Mouse (Mus musculus) MEL (cell line): ENCODE results near the gene Dapp1. TPM values are rescaled to one million over a fixed set of nuclear protein-coding genes. Genes with fewer than 3 reads are reported as not detected.

ENCODE experiments used
- DNase-seq: peaks from one replicate; pipeline ENCODE4 v3.0.0; 2011; ENCODE audit warnings: low read depth, low spot score
- H3K27ac ChIP-seq: 2 replicates; pipeline ENCODE4 v1.5.1; 2012; ENCODE audit warnings: low read depth, mild to moderate bottlenecking, control low read depth, low read length, moderate library complexity; ENCODE audit not compliant: control insufficient read depth
- H3K27me3 ChIP-seq, 2 experiments: fragments of 150-350 bp in 1 of 2; sonication (generic) in 1 of 2; 2 replicates each; pipeline ENCODE4 v1.6.1; 2012; ENCODE audit warnings: low read length in 2 of 2, mild to moderate bottlenecking in 2 of 2, improper control_type of control experiment in 1 of 2, moderate library complexity in 1 of 2; ENCODE audit not compliant: insufficient read depth in 2 of 2, control insufficient read depth in 1 of 2
- H3K36me3 ChIP-seq, 2 experiments: 2 replicates each; pipeline ENCODE4 v1.6.1; 2012 to 2014; ENCODE audit warnings: low read length in 2 of 2, improper control_type of control experiment in 1 of 2, inconsistent platforms in 1 of 2, mild to moderate bottlenecking in 1 of 2; ENCODE audit not compliant: insufficient read depth in 2 of 2, control insufficient read depth in 1 of 2
- H3K4me1 ChIP-seq, 2 experiments: fragments of 150-350 bp in 1 of 2; sonication (generic) in 1 of 2; 2 replicates each; pipeline ENCODE4 v1.6.1; 2012; ENCODE audit warnings: low read length in 2 of 2, improper control_type of control experiment in 1 of 2, mild to moderate bottlenecking in 1 of 2; ENCODE audit not compliant: insufficient read depth in 2 of 2, control insufficient read depth in 1 of 2
- H3K4me3 ChIP-seq, 2 experiments: fragments of 150-350 bp in 1 of 2; sonication (generic) in 1 of 2; 2 replicates each; pipeline ENCODE4 v1.5.1; 2012; ENCODE audit warnings: low read depth in 2 of 2, low read length in 2 of 2, mild to moderate bottlenecking in 2 of 2, moderate library complexity in 2 of 2, control low read depth in 1 of 2, improper control_type of control experiment in 1 of 2; ENCODE audit not compliant: control insufficient read depth in 1 of 2, insufficient read depth in 1 of 2
- H3K79me2 ChIP-seq: 2 replicates; pipeline ENCODE4 v1.6.1; 2012; ENCODE audit warnings: mild to moderate bottlenecking, low read length, moderate library complexity; ENCODE audit not compliant: control insufficient read depth, poor library complexity, insufficient read depth
- H3K9ac ChIP-seq: 2 replicates; pipeline ENCODE4 v1.6.1; 2012; ENCODE audit warnings: low read depth, mild to moderate bottlenecking, control low read depth, low read length, moderate library complexity; ENCODE audit not compliant: control insufficient read depth, poor library complexity, severe bottlenecking
- H3K9me3 ChIP-seq: fragments of 150-350 bp; sonication (generic); replicated peaks from 2 replicates; pipeline ENCODE4 v1.6.1; 2012; ENCODE audit warnings: mild to moderate bottlenecking, low read length, improper control_type of control experiment, moderate library complexity; ENCODE audit not compliant: insufficient read depth
- BHLHE40 ChIP-seq: IDR thresholded peaks from 2 replicates; pipeline ENCODE4 v1.6.1; 2012; ENCODE audit warnings: low read depth, mild to moderate bottlenecking, inconsistent platforms, low read length, improper control_type of control experiment, borderline replicate concordance
- CHD1 ChIP-seq: IDR thresholded peaks from 2 replicates; pipeline ENCODE4 v1.6.1; 2012; ENCODE audit warnings: low read depth, mild to moderate bottlenecking, inconsistent platforms, low read length, improper control_type of control experiment
- CHD2 ChIP-seq: IDR thresholded peaks from 2 replicates; pipeline ENCODE4 v1.6.1; 2011; ENCODE audit warnings: low read length, improper control_type of control experiment
- CTCF ChIP-seq, 3 experiments: IDR thresholded peaks in 2 of 3; conservative IDR thresholded peaks in 1 of 3; 2 replicates each; pipeline ENCODE4 v1.5.1; 2011 to 2012; ENCODE audit warnings: low read length in 3 of 3, low read depth in 2 of 3, mild to moderate bottlenecking in 2 of 3, improper control_type of control experiment in 1 of 3, inconsistent platforms in 1 of 3, mixed read lengths in 1 of 3, moderate library complexity in 1 of 3; ENCODE audit not compliant: control insufficient read depth in 1 of 3, insufficient read depth in 1 of 3, poor library complexity in 1 of 3, severe bottlenecking in 1 of 3
- E2F4 ChIP-seq: IDR thresholded peaks from 2 replicates; pipeline ENCODE4 v1.6.1; 2011; ENCODE audit warnings: low read depth, low read length, improper control_type of control experiment, borderline replicate concordance
- ELF1 ChIP-seq: IDR thresholded peaks from 2 replicates; pipeline ENCODE4 v1.6.1; 2014; ENCODE audit warnings: low read depth, mild to moderate bottlenecking, inconsistent platforms, low read length, improper control_type of control experiment, moderate library complexity
- EP300 ChIP-seq, 2 experiments: IDR thresholded peaks; 2 replicates each; pipeline ENCODE4 v1.6.1; 2011; ENCODE audit warnings: improper control_type of control experiment in 2 of 2, low read length in 2 of 2, low read depth in 1 of 2, mild to moderate bottlenecking in 1 of 2
- GABPA ChIP-seq: IDR thresholded peaks from 2 replicates; pipeline ENCODE4 v1.6.1; 2012; ENCODE audit warnings: low read depth, mild to moderate bottlenecking, inconsistent platforms, low read length, improper control_type of control experiment, moderate library complexity
- GATA1 ChIP-seq: IDR thresholded peaks from 2 replicates; pipeline ENCODE4 v1.6.1; 2011; ENCODE audit warnings: low read depth, low read length, improper control_type of control experiment
- HCFC1 ChIP-seq: IDR thresholded peaks from 2 replicates; pipeline ENCODE4 v1.6.1; 2012; ENCODE audit warnings: low read depth, mild to moderate bottlenecking, inconsistent platforms, low read length, improper control_type of control experiment, moderate library complexity
- JUND ChIP-seq: IDR thresholded peaks from 2 replicates; pipeline ENCODE4 v1.6.1; 2011; ENCODE audit warnings: low read depth, mild to moderate bottlenecking, improper control_type of control experiment, low read length
- KAT2A ChIP-seq: conservative IDR thresholded peaks from 2 replicates; pipeline ENCODE4 v1.6.1; 2012; ENCODE audit warnings: low read depth, low read length, improper control_type of control experiment, inconsistent platforms
- MAFK ChIP-seq: IDR thresholded peaks from 2 replicates; pipeline ENCODE4 v1.6.1; 2011; ENCODE audit warnings: low read depth, mild to moderate bottlenecking, low read length, improper control_type of control experiment, borderline replicate concordance
- MAX ChIP-seq: IDR thresholded peaks from 2 replicates; pipeline ENCODE4 v1.6.1; 2011; ENCODE audit warnings: low read length, improper control_type of control experiment
- MAZ ChIP-seq: IDR thresholded peaks from 2 replicates; pipeline ENCODE4 v1.6.1; 2012; ENCODE audit warnings: low read depth, mild to moderate bottlenecking, inconsistent platforms, low read length, improper control_type of control experiment
- MEF2A ChIP-seq: IDR thresholded peaks from 2 replicates; pipeline ENCODE4 v1.6.1; 2014; ENCODE audit warnings: low read depth, mild to moderate bottlenecking, inconsistent platforms, low read length, improper control_type of control experiment; ENCODE audit not compliant: poor library complexity, insufficient replicate concordance, severe bottlenecking; ENCODE audit errors: extremely low read depth
- MXI1 ChIP-seq: IDR thresholded peaks from 2 replicates; pipeline ENCODE4 v1.6.1; 2011; ENCODE audit warnings: mild to moderate bottlenecking, low read depth, low read length, improper control_type of control experiment
- MYB ChIP-seq: IDR thresholded peaks from 2 replicates; pipeline ENCODE4 v1.6.1; 2011; ENCODE audit warnings: mild to moderate bottlenecking, low read depth, low read length, improper control_type of control experiment
- MYC ChIP-seq: IDR thresholded peaks from 2 replicates; pipeline ENCODE4 v1.6.1; 2011; ENCODE audit warnings: low read depth, mild to moderate bottlenecking, low read length, improper control_type of control experiment, moderate library complexity
- NELFE ChIP-seq: IDR thresholded peaks from 2 replicates; pipeline ENCODE4 v1.6.1; 2011; ENCODE audit warnings: low read depth, low read length, improper control_type of control experiment
- NRF1 ChIP-seq: IDR thresholded peaks from 2 replicates; pipeline ENCODE4 v1.6.1; 2014; ENCODE audit warnings: low read depth, mild to moderate bottlenecking, inconsistent platforms, low read length, improper control_type of control experiment, moderate library complexity; ENCODE audit not compliant: poor library complexity, insufficient read depth, severe bottlenecking
- POLR2A ChIP-seq, 2 experiments: IDR thresholded peaks; 2 replicates each; pipeline ENCODE4 v1.6.1; 2011 to 2012; ENCODE audit warnings: low read length in 2 of 2, mild to moderate bottlenecking in 2 of 2, control low read depth in 1 of 2, improper control_type of control experiment in 1 of 2, low read depth in 1 of 2, moderate library complexity in 1 of 2; ENCODE audit not compliant: control insufficient read depth in 1 of 2, insufficient read depth in 1 of 2, poor library complexity in 1 of 2
- POLR2AphosphoS2 ChIP-seq: IDR thresholded peaks from 2 replicates; pipeline ENCODE4 v1.6.1; 2011; ENCODE audit warnings: low read length, improper control_type of control experiment
- POLR2AphosphoS5 ChIP-seq: IDR thresholded peaks from 2 replicates; pipeline ENCODE4 v1.6.1; 2012; ENCODE audit warnings: low read depth, borderline replicate concordance, mild to moderate bottlenecking, inconsistent platforms, low read length, moderate library complexity, mixed read lengths
- RAD21 ChIP-seq: IDR thresholded peaks from 2 replicates; pipeline ENCODE4 v1.6.1; 2011; ENCODE audit warnings: mild to moderate bottlenecking, low read depth, low read length, improper control_type of control experiment
- RCOR1 ChIP-seq: IDR thresholded peaks from 2 replicates; pipeline ENCODE4 v1.6.1; 2012; ENCODE audit warnings: low read depth, mild to moderate bottlenecking, inconsistent platforms, low read length, improper control_type of control experiment
- SMC3 ChIP-seq: IDR thresholded peaks from 2 replicates; pipeline ENCODE4 v1.6.1; 2011; ENCODE audit warnings: low read depth, low read length, improper control_type of control experiment
- TAL1 ChIP-seq: IDR thresholded peaks from 2 replicates; pipeline ENCODE4 v1.6.1; 2012; ENCODE audit warnings: mild to moderate bottlenecking, inconsistent platforms, low read length, moderate library complexity, mixed read lengths
- TBP ChIP-seq: IDR thresholded peaks from 2 replicates; pipeline ENCODE4 v1.8.0; 2011; ENCODE audit warnings: low read depth, low read length, improper control_type of control experiment
- TCF12 ChIP-seq: IDR thresholded peaks from 2 replicates; pipeline ENCODE4 v1.6.1; 2014; ENCODE audit warnings: low read depth, mild to moderate bottlenecking, inconsistent platforms, low read length, improper control_type of control experiment, moderate library complexity
- UBTF ChIP-seq: IDR thresholded peaks from 2 replicates; pipeline ENCODE4 v1.6.1; 2012; ENCODE audit warnings: low read depth, mild to moderate bottlenecking, inconsistent platforms, low read length, improper control_type of control experiment, moderate library complexity, borderline replicate concordance; ENCODE audit not compliant: insufficient read depth
- USF1 ChIP-seq: IDR thresholded peaks from 2 replicates; pipeline ENCODE4 v1.6.1; 2014; ENCODE audit warnings: low read depth, mild to moderate bottlenecking, inconsistent platforms, low read length, improper control_type of control experiment, moderate library complexity
- USF2 ChIP-seq, 2 experiments: IDR thresholded peaks; 2 replicates each; pipeline ENCODE4 v1.6.1; 2011 to 2012; ENCODE audit warnings: improper control_type of control experiment in 2 of 2, low read length in 2 of 2, borderline replicate concordance in 1 of 2, inconsistent platforms in 1 of 2, low read depth in 1 of 2, mild to moderate bottlenecking in 1 of 2; ENCODE audit not compliant: insufficient read depth in 1 of 2
- ZC3H11A ChIP-seq: IDR thresholded peaks from 2 replicates; pipeline ENCODE4 v1.6.1; 2012; ENCODE audit warnings: low read depth, mild to moderate bottlenecking, inconsistent platforms, low read length, improper control_type of control experiment
- ZKSCAN1 ChIP-seq: IDR thresholded peaks from 2 replicates; pipeline ENCODE4 v1.6.1; 2012; ENCODE audit warnings: low read depth, mild to moderate bottlenecking, inconsistent platforms, low read length, improper control_type of control experiment, moderate library complexity
- ZMIZ1 ChIP-seq: IDR thresholded peaks from 2 replicates; pipeline ENCODE4 v1.6.1; 2012; ENCODE audit warnings: low read depth, mild to moderate bottlenecking, inconsistent platforms, low read length, improper control_type of control experiment, moderate library complexity
- ZNF384 ChIP-seq: IDR thresholded peaks from 2 replicates; pipeline ENCODE4 v1.6.1; 2012; ENCODE audit warnings: low read depth, mild to moderate bottlenecking, inconsistent platforms, low read length, improper control_type of control experiment
- polyA plus RNA-seq, 2 experiments: library from polyadenylated mRNA; stranded (reverse) in 1 of 2; unstranded in 1 of 2; fragments of >175 nt in 1 of 2; fragments of >200 nt in 1 of 2; gene quantifications; 2 replicates each; pipeline versions ENCODE4 v1.2.1 to v1.2.4; 2012; ENCODE audit warnings: low replicate concordance in 2 of 2, low read depth in 1 of 2; ENCODE audit not compliant: insufficient read length in 2 of 2, insufficient read depth in 1 of 2, missing spikeins in 1 of 2
- total RNA-seq: library from RNA; depleted of rRNA; stranded (reverse); fragments of 300-350 nt; gene quantifications from 2 replicates; pipeline ENCODE4 v1.2.3, GENCODE M21; 2012

Gene Dapp1
- total and polyA plus RNA-seq, 3 experiments: 45.7 to 91.5 (median 67.3) TPM

DNA sequence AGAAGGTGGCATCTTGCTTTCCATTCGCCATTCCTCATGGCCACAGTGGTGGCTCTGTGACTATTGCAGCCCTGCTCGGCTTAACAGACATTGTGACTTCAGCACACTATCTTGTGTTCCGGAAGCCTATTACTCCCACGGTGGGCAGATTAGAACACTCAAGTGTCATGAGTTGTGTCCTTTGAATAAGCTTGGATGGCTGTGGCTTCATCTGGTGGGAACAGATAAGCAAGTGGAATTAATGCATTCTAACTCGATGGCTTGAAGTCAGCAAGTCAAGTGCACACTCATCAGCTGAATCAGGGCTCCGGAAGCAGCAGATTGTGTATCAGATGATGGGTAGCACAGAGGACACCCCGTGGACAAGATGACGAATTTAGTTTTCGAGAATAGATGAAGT lies 23.5 kb downstream of the Dapp1 start:
- H3K36me3 ChIP-seq: peaks cover 15 to 76% of the 10 kb centered on the region in 2 experiments
- H3K4me3 ChIP-seq: no peak overlapping the region
- DNase-seq: peak; percentile 98
- H3K27me3 ChIP-seq: no peaks in the 10 kb centered on the region
- H3K9me3 ChIP-seq: no peaks in the 10 kb centered on the region
- peak overlapping the region; percentile 33 for H3K9ac ChIP-seq
- peak overlapping the region; percentile 95 for H3K27ac ChIP-seq
- peaks cover 6% of the 10 kb centered on the region; the same call in 1 of the 2 replicates for H3K79me2 ChIP-seq
- peaks cover 42 to 62% of the 10 kb centered on the region in 2 experiments for H3K4me1 ChIP-seq
- peak; percentile 73 for TF ChIP-seq USF1
- peak; percentile 100 for TF ChIP-seq TAL1
- peak; percentile 65 for TF ChIP-seq TBP
- peak; percentile 100 for TF ChIP-seq TCF12
- TF ChIP-seq E2F4: 0 out of 2 replicates have a peak, but pooled peaks have one; percentile 46
- TF ChIP-seq USF2 (IDR thresholded peaks at IDR 0.05; ENCODE audit: borderline replicate concordance in 1 of 2, insufficient read depth in 1 of 2, low read depth in 1 of 2, low read length in 2 of 2): no peak
- TF ChIP-seq SMC3: peak; percentile 7; the same call in 1 of the 2 replicates
- no peak for TF ChIP-seq NRF1
- peak; percentile 100 for TF ChIP-seq GATA1
- no peak; a peak in 1 of 4 replicates for TF ChIP-seq POLR2A (IDR thresholded peaks at IDR 0.05; ENCODE audit: control insufficient read depth in 1 of 2, insufficient read depth in 1 of 2, low read depth in 1 of 2, low read length in 2 of 2, poor library complexity in 1 of 2)
- TF ChIP-seq MYB: peak; percentile 97
- peak; percentile 73 for TF ChIP-seq KAT2A
- peak; percentile 97 for TF ChIP-seq JUND
- TF ChIP-seq POLR2AphosphoS5: no peak
- TF ChIP-seq MEF2A: peak; percentile 94; the same call in 1 of the 2 replicates
- TF ChIP-seq POLR2AphosphoS2: peak; percentile 97
- TF ChIP-seq GABPA: peak; percentile 70; the same call in 1 of the 2 replicates
- TF ChIP-seq BHLHE40: peak; percentile 98
- TF ChIP-seq MAZ: peak; percentile 91; the same call in 1 of the 2 replicates
- TF ChIP-seq ZNF384: peak; percentile 67
- TF ChIP-seq ELF1: peak; percentile 76; the same call in 1 of the 2 replicates
- peak; percentile 65 for TF ChIP-seq HCFC1
- no peak for TF ChIP-seq UBTF
- TF ChIP-seq CTCF (IDR thresholded peaks at IDR 0.05 in 2 of 3, conservative IDR thresholded peaks at IDR 0.05 in 1 of 3; ENCODE audit: control insufficient read depth in 1 of 3, insufficient read depth in 1 of 3, low read depth in 2 of 3, low read length in 3 of 3, poor library complexity in 1 of 3, severe bottlenecking in 1 of 3): no peak
- peak; percentile 91 for TF ChIP-seq MAX
- TF ChIP-seq EP300 (IDR thresholded peaks at IDR 0.05; ENCODE audit: low read depth in 1 of 2, low read length in 2 of 2): peak; percentile 100
- no peak; the same call in 1 of the 2 replicates for TF ChIP-seq ZMIZ1
- peak; percentile 29; the same call in 1 of the 2 replicates for TF ChIP-seq CHD1
- peak; percentile 85 for TF ChIP-seq MXI1
- TF ChIP-seq ZC3H11A: peak; percentile 59
- peak; percentile 96 for TF ChIP-seq MYC
- TF ChIP-seq RCOR1: peak; percentile 99
- TF ChIP-seq CHD2: peak; percentile 74
- TF ChIP-seq MAFK: peak; percentile 95
- peak; percentile 50; the same call in 1 of the 2 replicates for TF ChIP-seq NELFE
- TF ChIP-seq ZKSCAN1: no peak
- TF ChIP-seq RAD21: no peak
